Mouse (Mus musculus) kidney, embryonic 15.5 days (tissue): Measurements from ENCODE around the gene Adpgk. TPM values are rescaled to one million over a fixed set of nuclear protein-coding genes. Genes with fewer than 3 reads are reported as not detected.

ENCODE experiments used
- ATAC-seq: fragments of 200-750 bp; cut with Nextera tagmentation; replicated peaks from 2 replicates; pipeline ENCODE4 v1.8.0; 2017; ENCODE audit warnings: moderate TSS enrichment; ENCODE audit not compliant: low FRiP score
- H3K27ac ChIP-seq: fragments of 300-500 bp; sonication (generic); 2 replicates; pipeline ENCODE4 v1.5.1; 2015; ENCODE audit warnings: mild to moderate bottlenecking, inconsistent platforms
- H3K27me3 ChIP-seq: fragments of 300-500 bp; sonication (generic); 2 replicates; pipeline ENCODE4 v1.6.1; 2015; ENCODE audit warnings: inconsistent platforms
- H3K36me3 ChIP-seq: fragments of 300-500 bp; sonication (generic); 2 replicates; pipeline ENCODE4 v1.6.1; 2015; ENCODE audit warnings: inconsistent platforms
- H3K4me1 ChIP-seq: fragments of 300-500 bp; sonication (generic); 2 replicates; pipeline ENCODE4 v1.6.1; 2015; ENCODE audit warnings: inconsistent platforms
- H3K4me2 ChIP-seq: fragments of 300-500 bp; sonication (generic); 2 replicates; pipeline ENCODE4 v1.6.1; 2015; ENCODE audit warnings: moderate library complexity, mild to moderate bottlenecking, inconsistent platforms
- H3K4me3 ChIP-seq: fragments of 300-500 bp; sonication (generic); replicated peaks from 2 replicates; pipeline ENCODE4 v1.5.1; 2015; ENCODE audit warnings: mild to moderate bottlenecking, inconsistent platforms
- H3K9ac ChIP-seq: fragments of 300-500 bp; sonication (generic); 2 replicates; pipeline ENCODE4 v1.6.1; 2015; ENCODE audit warnings: mild to moderate bottlenecking, inconsistent platforms
- H3K9me3 ChIP-seq: fragments of 300-500 bp; sonication (generic); replicated peaks from 2 replicates; pipeline ENCODE4 v1.6.1; 2016; ENCODE audit warnings: inconsistent platforms
- WGBS: fragments of 180-500 bp; shearing (Covaris S2); methylation state at CpG from one replicate; pipeline ENCODE4 v1.1.7; 2015; ENCODE audit warnings: mixed read lengths; 5-methylcytosine and 5-hydroxymethylcytosine counted together
- polyA plus RNA-seq: library from polyadenylated mRNA; unstranded; fragments of >200 nt; fragmentation: Nextera tagmentation; extraction: Ambion mirVana; gene quantifications from 2 replicates; pipeline ENCODE4 v1.2.1, GENCODE M21; 2015

The Adpgk gene
- polyA plus RNA-seq, 1 experiment from 2014 or later: 39.2 TPM

- H3K9ac ChIP-seq: no peak overlapping the region
- no peak overlapping the region for H3K4me2 ChIP-seq
- no peak for ATAC-seq
- no peaks in the 10 kb centered on the region for H3K36me3 ChIP-seq
- H3K4me1 ChIP-seq: peaks cover 15% of the 10 kb centered on the region
- no peak overlapping the region for H3K4me3 ChIP-seq
- H3K9me3 ChIP-seq: no peaks in the 10 kb centered on the region
- no peak overlapping the region for H3K27ac ChIP-seq
- no peaks in the 10 kb centered on the region for H3K27me3 ChIP-seq
- 89% methylated on average over 19 of the region's 19 CpGs for WGBS
Observed at GRCm38 (mm10) chr9:59274846-59275455, 16.4 kb upstream of the Adpgk start.

GRCm38 (mm10) chr9:59278199-59278598 is 13.2 kb upstream of the Adpgk start:
- WGBS: 96% methylated on average over 2 of the region's 2 CpGs
- H3K27me3 ChIP-seq: no peaks in the 10 kb centered on the region
- no peak overlapping the region for H3K9ac ChIP-seq
- no peak overlapping the region for H3K4me2 ChIP-seq
- no peak overlapping the region for H3K4me3 ChIP-seq
- H3K4me1 ChIP-seq: peaks cover 4% of the 10 kb centered on the region
- H3K27ac ChIP-seq: no peak overlapping the region
- ATAC-seq: no peak
- no peaks in the 10 kb centered on the region for H3K36me3 ChIP-seq
- no peaks in the 10 kb centered on the region for H3K9me3 ChIP-seq

- no peak for ATAC-seq
- WGBS: 50% methylated on average over 5 of the region's 5 CpGs
- H3K27me3 ChIP-seq: no peaks in the 10 kb centered on the region
Observed at GRCm38 (mm10) chr9:59278694-59279093, 12.7 kb upstream of the Adpgk start.

DNA sequence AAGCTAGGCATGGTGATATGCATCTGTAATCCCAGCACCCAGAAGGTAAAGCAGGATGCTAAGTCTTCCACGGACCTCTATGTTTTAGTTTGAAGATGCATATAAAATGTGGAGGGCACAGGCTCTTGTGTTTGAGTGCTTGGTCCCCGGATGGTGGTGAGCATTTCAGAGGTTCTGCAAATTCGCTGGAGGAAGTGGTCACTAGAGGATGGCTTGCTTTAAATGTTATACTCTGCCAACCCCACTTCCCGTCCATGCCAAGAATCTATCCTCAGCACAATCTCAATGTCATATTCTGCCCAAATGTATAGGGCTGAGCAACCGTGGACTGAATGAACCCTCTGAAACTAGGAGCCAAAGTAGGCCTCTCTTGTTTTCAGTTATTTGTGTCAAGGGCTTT is 10.5 kb upstream of the Adpgk start:
- H3K27me3 ChIP-seq: no peaks in the 10 kb centered on the region
- no peaks in the 10 kb centered on the region for H3K36me3 ChIP-seq
- ATAC-seq: no peak
- 94% methylated on average over 5 of the region's 5 CpGs for WGBS
- no peak overlapping the region for H3K9ac ChIP-seq
- no peak overlapping the region for H3K4me2 ChIP-seq
- H3K4me3 ChIP-seq: no peak overlapping the region
- no peaks in the 10 kb centered on the region for H3K9me3 ChIP-seq
- H3K4me1 ChIP-seq: peaks cover 11% of the 10 kb centered on the region
- no peak overlapping the region for H3K27ac ChIP-seq

More at GRCm38 (mm10) chr9:59278694-59279093, 12.7 kb upstream of the Adpgk start:
- no peak overlapping the region for H3K4me3 ChIP-seq
- peaks cover 4% of the 10 kb centered on the region for H3K4me1 ChIP-seq
- H3K9ac ChIP-seq: no peak overlapping the region
- no peak overlapping the region for H3K4me2 ChIP-seq
- H3K27ac ChIP-seq: no peak overlapping the region
- H3K9me3 ChIP-seq: no peaks in the 10 kb centered on the region
- H3K36me3 ChIP-seq: no peaks in the 10 kb centered on the region

- Histone ChIP-seq H3K27me3 (no peaks in the 10 kb centered on the region), H3K27ac (no peak overlapping the region), H3K36me3 (no peaks in the 10 kb centered on the region), H3K4me3 (0 out of 2 replicates have a peak overlapping the region, but pooled peaks have one; percentile 17), H3K9me3 (no peaks in the 10 kb centered on the region), H3K4me1 (peaks cover 11% of the 10 kb centered on the region), H3K4me2 (peak overlapping the region; percentile 53), H3K9ac (no peak overlapping the region)
- ATAC-seq: peak; percentile 36; the same call in 1 of the 2 replicates
- 49% methylated on average over 21 of the region's 27 CpGs for WGBS
Observed at GRCm38 (mm10) chr9:59281871-59282682, 9.3 kb upstream of the Adpgk start.

GRCm38 (mm10) chr9:59282683-59282986 is 8.7 kb upstream of the Adpgk start:
- ATAC-seq: no peak
- Histone ChIP-seq H3K27me3 (no peaks in the 10 kb centered on the region), H3K36me3 (no peaks in the 10 kb centered on the region), H3K9ac (no peak overlapping the region), H3K9me3 (no peaks in the 10 kb centered on the region), H3K4me1 (peaks cover 11% of the 10 kb centered on the region), H3K4me2 (peak overlapping the region; percentile 53), H3K27ac (no peak overlapping the region), H3K4me3 (0 out of 2 replicates have a peak overlapping the region, but pooled peaks have one; percentile 17)
- WGBS: 53% methylated on average over 7 of the region's 7 CpGs

GRCm38 (mm10) chr9:59285614-59286013 is 5.7 kb upstream of the Adpgk start:
- no peak for ATAC-seq
- WGBS: 87% methylated on average over 6 of the region's 6 CpGs
- H3K27me3 ChIP-seq: no peaks in the 10 kb centered on the region

DNA sequence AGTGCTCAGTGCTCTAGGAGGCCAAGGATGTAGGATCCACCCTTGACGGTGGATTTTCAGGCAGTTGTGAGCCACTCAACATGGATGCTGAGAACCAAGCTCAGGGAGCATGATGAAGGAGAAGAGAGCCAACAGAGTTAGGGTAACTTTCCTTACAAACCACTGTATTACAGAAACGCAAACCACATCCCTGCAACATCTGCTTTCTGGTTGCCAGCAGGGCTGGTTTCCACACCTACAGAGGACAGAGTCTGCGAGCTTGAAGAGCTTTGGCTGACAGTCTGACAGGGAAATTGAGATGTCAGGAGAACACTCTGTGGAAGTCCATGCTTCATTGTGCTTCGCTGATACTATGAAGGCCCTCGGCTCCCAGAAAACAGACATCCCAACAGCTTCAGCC is 3.3 kb upstream of the Adpgk start:
- Histone ChIP-seq H3K4me1 (peaks cover 24% of the 10 kb centered on the region), H3K4me3 (no peak overlapping the region), H3K4me2 (no peak overlapping the region), H3K36me3 (no peaks in the 10 kb centered on the region), H3K27me3 (no peaks in the 10 kb centered on the region), H3K9me3 (no peaks in the 10 kb centered on the region), H3K27ac (no peak overlapping the region), H3K9ac (no peak overlapping the region)
- WGBS: 85% methylated on average over 5 of the region's 5 CpGs
- no peak for ATAC-seq

More at GRCm38 (mm10) chr9:59285614-59286013, 5.7 kb upstream of the Adpgk start:
- peaks cover 15% of the 10 kb centered on the region for H3K4me1 ChIP-seq
- H3K27ac ChIP-seq: no peak overlapping the region
- H3K36me3 ChIP-seq: no peaks in the 10 kb centered on the region
- no peak overlapping the region for H3K4me2 ChIP-seq
- no peaks in the 10 kb centered on the region for H3K9me3 ChIP-seq
- no peak overlapping the region for H3K9ac ChIP-seq
- H3K4me3 ChIP-seq: no peak overlapping the region

GRCm38 (mm10) chr9:59288685-59289410 is 2.5 kb upstream of the Adpgk start:
- no peak for ATAC-seq
- WGBS: 70% methylated on average over 3 of the region's 3 CpGs
- H3K4me3 ChIP-seq: no peak overlapping the region
- no peaks in the 10 kb centered on the region for H3K27me3 ChIP-seq
- peaks cover 23% of the 10 kb centered on the region for H3K4me1 ChIP-seq
- no peak overlapping the region for H3K4me2 ChIP-seq
- no peak overlapping the region for H3K27ac ChIP-seq
- no peaks in the 10 kb centered on the region for H3K9me3 ChIP-seq
- no peak overlapping the region for H3K9ac ChIP-seq
- H3K36me3 ChIP-seq: no peaks in the 10 kb centered on the region

DNA sequence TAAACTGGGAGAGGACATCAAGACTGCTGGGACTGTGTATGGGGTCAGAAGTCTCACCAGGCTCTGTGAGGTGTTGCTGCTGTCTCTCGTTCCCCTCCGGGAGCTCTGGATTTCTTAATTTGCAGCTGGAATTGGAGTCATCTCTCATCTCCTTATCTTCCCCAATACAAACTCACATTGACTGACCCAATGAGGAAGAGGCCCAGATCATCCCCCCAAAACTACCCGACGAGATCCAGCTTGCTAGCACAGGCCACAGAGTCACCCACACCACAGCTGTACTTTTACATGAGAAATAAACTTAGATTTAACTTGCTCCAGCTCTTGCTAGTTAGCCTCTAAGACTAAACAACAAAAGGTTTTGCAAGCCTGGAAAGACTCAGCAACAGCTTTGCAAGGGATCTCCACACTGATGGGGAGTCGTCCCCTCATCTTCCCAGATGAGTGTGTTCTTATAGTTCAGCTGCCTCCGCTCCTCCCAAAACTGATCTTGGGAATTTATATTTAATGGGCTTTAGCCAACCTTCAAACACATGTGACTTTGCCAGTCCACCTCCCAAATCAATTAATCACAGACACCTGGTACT is 1.7 kb upstream of the Adpgk start:
- Histone ChIP-seq H3K27me3 (no peaks in the 10 kb centered on the region), H3K27ac (no peak overlapping the region), H3K36me3 (no peaks in the 10 kb centered on the region), H3K4me1 (peaks cover 17% of the 10 kb centered on the region), H3K9ac (no peak overlapping the region), H3K4me2 (no peak overlapping the region), H3K9me3 (no peaks in the 10 kb centered on the region), H3K4me3 (no peak overlapping the region)
- WGBS: 68% methylated on average over 6 of the region's 6 CpGs
- ATAC-seq: no peak

- WGBS: 1% methylated on average over 49 of the region's 50 CpGs
- H3K4me1 ChIP-seq: peaks cover 17% of the 10 kb centered on the region
- no peaks in the 10 kb centered on the region for H3K9me3 ChIP-seq
- H3K4me2 ChIP-seq: peak overlapping the region; percentile 72
- peak; percentile 83 for ATAC-seq
- peak overlapping the region; percentile 86 for H3K9ac ChIP-seq
- H3K27me3 ChIP-seq: no peaks in the 10 kb centered on the region
- H3K36me3 ChIP-seq: no peaks in the 10 kb centered on the region
- peak overlapping the region; percentile 91 for H3K27ac ChIP-seq
- H3K4me3 ChIP-seq: peak overlapping the region; percentile 89
Observed at GRCm38 (mm10) chr9:59291688-59292492, 532 bp downstream of the Adpgk start.
